Mouse (Mus musculus): Measurements from ENCODE around the gene Ubash3b.

DNA sequence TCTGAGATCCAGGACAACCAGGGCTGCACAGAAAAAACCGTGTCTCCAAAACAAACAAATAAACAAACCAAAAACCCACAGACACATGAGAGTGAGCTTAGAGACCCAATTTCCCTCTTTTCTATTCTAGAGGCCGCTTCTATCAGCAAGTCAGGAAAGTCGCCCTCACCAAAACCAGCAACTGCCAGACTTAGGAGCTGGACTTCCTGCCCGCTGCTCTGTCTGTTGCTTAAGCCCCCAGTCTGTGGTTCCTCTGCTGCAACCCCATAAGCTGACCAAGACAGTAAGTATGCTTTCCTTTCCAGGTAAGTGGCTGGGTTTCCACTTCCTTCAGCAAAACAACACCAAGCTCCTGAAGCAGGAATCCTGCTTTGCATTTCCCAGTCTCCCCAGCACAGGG is 26.6 kb downstream of the Ubash3b start:
- TF ChIP-seq ZC3H11A (IDR thresholded peaks at IDR 0.05; ENCODE audit: borderline replicate concordance, low read depth, low read length) (no peak), HCFC1 (IDR thresholded peaks at IDR 0.05; ENCODE audit: borderline replicate concordance, insufficient read depth, low read length) (no peak), MAFK (IDR thresholded peaks at IDR 0.05; ENCODE audit: insufficient read depth, low read depth, low read length) (no peak)
